Mouse (Mus musculus): ENCODE data around the gene Rtl6.

DNA sequence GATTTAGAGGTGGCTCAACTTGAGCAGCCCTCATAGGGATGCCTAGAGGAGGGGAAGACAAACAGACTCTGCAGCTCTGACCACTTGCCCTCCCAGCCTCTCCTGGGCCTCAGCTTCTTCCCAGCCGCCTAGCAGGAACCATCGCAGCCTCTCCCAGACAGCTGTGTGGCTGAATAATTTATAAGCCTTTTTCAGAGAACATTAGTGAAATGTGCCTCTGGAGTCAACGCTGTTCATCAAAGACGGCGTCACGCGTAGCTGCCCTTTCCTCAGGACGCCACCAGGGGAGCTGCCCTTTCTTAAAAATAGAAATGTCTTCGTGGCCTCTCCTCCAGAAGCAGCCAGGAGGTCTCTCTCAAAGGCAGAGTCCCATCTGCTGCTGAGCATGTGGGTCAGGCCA is 35.9 kb upstream of the Rtl6 start:
- TF ChIP-seq POLR2A (IDR thresholded peaks at IDR 0.05; ENCODE audit: low read depth, low read length), result no peak
- TF ChIP-seq CTCF (conservative IDR thresholded peaks at IDR 0.05; ENCODE audit: insufficient read depth, insufficient read length, low read depth, low read length), result no peak
